Mouse (Mus musculus): ENCODE results near the gene Adipor1.
"Not testable (repeated sequence)": the region's sequence is repeated elsewhere in the genome, so short reads cannot be mapped to it uniquely, and the experiment has no call there.

Gene Adipor1

DNA sequence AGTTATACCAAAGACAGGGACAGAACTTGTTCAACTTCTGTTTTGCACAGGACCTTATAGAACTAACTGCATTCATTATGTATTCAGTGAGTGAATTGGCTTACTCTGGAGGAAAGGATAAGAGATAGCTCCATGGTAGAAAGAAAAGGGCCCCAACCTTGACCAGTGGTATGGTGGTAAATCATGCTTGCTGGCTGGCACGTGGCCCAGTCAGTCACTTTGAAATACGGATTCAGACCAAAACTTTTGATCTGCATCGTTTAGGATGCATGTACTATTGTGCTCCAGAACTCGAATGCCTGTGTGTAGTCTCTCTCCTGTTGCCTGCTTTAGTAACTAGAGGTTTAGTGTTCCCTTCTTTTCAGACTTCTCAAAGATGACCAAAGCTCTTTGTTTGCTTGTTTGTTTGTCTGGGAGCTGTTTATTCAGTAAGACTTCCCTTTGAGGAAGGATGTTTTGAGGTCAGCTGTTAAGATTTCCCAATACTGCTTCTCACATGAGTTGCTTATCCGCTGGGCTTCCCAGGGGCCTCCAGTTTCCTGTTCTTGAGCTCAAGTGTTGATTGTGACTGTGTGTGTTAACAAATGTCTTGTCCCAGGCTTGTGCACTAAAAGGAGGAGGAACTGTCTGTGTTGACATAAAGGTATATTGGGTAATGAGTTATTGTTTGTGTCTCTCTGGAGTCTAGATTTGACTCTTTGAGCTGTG is 4.7 kb downstream of the Adipor1 start:
- in situ Hi-C loops (cut with MboI), result no loop called here

GRCm38 (mm10) chr1:134423911-134424310 is 8.7 kb downstream of the Adipor1 start:
- in situ Hi-C loops (cut with MboI), result no loop called here

DNA sequence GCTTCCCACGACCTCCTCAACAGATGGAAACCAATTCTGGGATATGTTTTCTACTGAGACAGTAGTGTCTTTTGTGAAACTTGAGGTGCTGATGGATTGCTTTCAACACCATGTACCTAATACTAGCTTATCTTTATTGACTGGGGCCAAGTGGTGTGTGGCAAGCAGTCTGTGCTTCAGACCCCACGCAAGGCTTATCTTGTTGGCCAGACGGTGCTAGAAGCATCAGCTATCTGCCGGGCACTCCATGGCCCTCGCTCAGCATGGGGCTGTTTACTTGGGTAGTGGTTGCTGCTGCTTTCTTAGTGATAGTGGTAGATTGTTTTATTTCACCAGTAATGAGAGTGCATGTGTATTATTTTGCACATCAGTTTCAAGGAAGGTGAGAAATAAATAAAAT is 11.1 kb downstream of the Adipor1 start:
- in situ Hi-C loops (cut with MboI), result no loop called here

- in situ Hi-C loops (cut with MboI), result no loop called here
These were observed 17.8 kb downstream of the Adipor1 start for GRCm38 (mm10) chr1:134433002-134433401.

DNA sequence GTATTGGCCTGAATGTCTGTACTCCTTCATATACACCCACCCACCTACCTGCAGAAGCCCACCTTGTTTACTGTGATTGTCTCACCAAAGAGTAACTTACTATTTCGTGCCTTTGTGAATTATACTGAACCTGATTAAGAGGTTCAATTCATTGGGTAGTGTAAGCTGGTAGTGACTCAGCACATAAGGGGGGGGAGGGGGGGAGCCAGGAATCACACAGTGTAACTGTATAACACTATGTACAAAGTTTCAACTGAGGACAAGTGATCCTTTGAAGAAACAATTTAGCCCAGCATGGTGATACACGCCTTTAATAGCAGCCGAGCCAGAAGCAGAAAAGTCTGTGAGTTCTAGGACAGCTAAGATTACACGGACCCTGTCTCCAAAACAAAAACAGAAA is 18.3 kb downstream of the Adipor1 start:
- in situ Hi-C loops (cut with MboI), result no loop called here

DNA sequence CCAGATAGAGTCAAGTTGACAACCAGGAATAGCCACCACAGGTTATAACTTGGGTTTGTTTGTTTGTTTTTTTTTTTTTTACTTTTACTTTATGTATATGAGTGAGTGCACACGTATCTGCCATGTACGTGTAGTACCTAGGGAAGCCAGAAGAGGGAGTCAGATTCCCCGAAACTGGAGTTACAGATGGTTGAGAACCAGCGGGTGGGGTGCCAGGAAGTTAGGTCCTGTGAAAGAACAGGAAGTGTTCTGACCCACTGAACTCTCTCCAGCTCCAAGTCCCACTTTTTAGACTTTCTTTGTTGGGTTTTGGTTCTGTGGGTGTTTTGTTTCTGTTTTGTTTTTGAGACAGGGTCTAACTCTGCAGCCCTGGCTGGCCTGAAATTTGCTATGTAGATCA is 20.2 kb downstream of the Adipor1 start:
- in situ Hi-C loops (cut with MboI), result no loop called here

GRCm38 (mm10) chr1:134440437-134440836 is 25.3 kb downstream of the Adipor1 start:
- in situ Hi-C loops (cut with MboI), result no loop called here

DNA sequence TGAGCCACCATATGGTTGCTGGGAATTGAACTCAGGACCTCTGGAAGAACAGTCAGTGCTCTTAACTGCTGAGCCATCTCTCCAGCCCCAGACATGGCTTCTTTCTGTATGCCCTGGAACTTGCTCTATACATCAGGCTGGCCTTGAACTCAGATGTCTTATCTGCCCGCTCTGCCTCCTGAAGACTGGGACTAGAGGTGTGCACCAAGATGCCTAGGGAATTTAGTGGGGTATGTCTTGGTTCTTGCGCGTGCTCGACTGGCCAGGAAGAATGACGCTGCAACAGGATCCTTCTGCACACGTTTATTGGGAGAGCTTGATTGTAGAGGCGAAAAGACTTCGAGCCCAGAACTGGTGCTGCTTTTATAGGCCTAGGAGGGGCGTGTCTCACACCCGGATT is 26.6 kb downstream of the Adipor1 start:
- in situ Hi-C loops (cut with MboI), result not testable (repeated sequence)

DNA sequence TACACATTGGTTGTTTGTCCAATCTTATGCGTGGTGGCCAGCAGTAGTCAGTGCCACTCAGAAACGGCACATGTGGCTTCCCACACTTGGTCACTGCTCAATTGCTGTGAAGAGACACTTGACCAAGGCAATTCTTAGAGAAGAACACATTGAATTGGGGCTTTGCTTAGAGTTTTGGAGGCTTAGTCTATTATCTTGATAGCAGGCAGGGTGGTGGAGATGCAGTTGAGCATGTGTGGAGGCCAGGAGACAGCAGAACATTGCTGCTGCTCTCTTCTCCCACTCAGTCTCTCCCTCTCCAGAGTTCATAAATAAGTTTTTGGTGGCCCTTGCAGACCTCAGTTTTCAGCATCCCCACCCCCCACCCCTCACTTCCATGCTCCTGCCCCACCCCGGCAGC is 27.2 kb downstream of the Adipor1 start:
- in situ Hi-C loops (cut with MboI), result no loop called here

- in situ Hi-C loops (cut with MboI), result not testable (repeated sequence)
These were observed 28.1 kb downstream of the Adipor1 start for GRCm38 (mm10) chr1:134443288-134443687.

DNA sequence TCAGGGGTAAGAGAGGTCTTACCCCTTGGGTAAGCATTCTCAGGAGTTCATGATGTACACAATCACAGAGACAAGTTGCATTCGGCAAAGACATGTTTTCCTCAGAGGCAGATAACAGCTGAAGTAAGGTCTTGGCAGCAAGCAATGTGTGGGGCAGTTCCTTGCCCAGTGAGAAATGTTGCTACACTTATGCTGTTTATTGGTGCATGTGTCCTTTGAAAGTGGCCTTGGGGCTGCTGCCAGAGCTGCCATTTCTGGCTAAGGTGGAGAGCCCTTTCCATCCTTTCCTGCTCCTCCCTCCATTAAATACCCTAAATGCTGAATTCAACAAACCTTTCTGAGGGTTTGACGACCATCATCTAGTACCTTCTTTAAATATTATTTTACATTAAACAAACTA is 30.2 kb downstream of the Adipor1 start:
- in situ Hi-C loops (cut with MboI), result no loop called here

- in situ Hi-C loops (cut with MboI), result not testable (repeated sequence)
These were observed 33.4 kb downstream of the Adipor1 start for GRCm38 (mm10) chr1:134448537-134448936.

DNA sequence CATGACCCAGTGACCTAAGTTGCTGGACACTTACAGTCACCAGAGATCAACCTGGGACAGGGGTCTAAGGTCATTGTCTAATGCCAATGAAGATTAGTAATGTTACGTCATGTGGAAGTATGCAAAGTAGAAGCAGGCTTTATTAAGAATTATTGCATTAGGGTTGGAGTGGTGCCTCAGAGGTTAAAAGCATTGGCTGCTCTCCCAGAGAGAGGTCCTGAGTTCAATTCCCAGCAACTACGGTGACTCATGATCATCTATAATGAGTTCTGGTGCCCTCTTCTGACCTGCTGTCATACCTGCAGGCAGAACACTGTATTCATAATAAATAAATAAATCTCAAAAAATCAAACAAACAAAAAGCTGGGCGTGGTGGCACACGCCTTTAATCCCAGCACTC is 35.0 kb downstream of the Adipor1 start:
- in situ Hi-C loops (cut with MboI), result no loop called here

- in situ Hi-C loops (cut with MboI), result no loop called here
These were observed 35.8 kb downstream of the Adipor1 start for GRCm38 (mm10) chr1:134450986-134451385.

DNA sequence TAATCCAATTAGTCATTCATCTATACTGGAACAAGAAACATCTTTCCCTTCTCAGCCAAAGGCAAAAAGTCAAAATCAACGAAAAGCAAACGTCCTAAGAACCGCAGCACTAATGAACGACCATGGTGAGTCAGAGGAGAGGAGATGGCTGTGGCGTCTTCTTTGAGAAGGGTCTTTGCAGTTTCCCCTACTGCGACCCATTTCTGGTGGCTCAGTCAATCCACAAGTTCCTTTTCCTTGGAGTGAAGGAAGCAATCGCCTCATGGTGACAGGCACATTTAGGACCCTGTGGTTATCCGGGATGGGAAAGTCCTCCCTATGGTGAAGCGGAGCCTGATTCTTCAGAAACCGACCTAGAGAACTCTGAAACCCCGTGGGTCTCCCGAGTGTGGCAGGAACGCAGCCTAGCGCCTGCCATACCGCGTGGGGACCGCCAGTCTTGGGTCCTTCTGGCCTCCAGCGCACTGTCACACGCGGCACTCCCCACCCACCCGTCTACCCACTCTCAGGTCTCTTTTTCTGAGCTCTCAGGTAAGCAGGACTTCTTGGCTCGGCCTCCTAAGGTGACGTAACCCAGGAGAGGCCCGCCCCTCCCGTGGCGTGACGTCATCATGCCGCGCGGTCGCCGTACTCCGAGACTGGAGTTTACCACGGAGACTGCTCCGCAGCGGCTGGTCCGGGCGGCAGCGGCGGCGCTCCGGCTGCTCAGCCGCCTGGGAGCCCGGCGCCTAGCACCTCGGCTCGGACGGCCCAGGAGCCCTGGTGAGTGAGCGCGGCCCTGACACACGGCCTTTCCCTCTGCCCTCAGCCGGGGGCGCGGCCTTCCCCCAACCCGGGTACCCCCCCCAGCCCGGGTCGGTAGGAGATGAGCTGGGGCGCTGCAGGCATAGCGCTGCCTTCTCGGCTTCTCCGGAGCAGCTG is 40.0 kb downstream of the Adipor1 start, which contains the start of gene Klhl12:
Klhl12 (plus strand) TSS at position 628 of the 921 bp plus-strand sequence.
- in situ Hi-C loops (cut with MboI), result no loop called here

DNA sequence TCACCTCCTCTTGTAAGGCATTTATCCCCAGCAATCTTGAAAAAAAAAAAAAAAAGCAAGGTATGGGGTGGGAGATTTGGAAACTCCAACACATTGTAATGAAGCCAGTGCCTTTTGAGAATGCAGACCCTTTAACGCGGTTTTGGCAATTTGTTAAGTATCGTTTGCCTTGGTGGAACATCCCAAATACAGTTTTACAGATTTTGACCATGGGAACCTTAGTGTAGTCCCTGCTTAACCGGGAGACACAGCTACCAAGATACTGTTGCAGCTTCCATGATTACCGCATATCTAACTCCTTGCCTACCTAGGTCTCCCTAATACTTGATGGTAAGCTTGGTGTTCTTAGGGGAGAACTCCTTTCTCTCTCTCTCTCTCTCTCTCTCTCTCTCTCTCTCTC is 40.9 kb downstream of the Adipor1 start:
- in situ Hi-C loops (cut with MboI), result no loop called here

GRCm38 (mm10) chr1:134458139-134458727 is 43.1 kb downstream of the Adipor1 start:
- in situ Hi-C loops (cut with MboI), result no loop called here

DNA sequence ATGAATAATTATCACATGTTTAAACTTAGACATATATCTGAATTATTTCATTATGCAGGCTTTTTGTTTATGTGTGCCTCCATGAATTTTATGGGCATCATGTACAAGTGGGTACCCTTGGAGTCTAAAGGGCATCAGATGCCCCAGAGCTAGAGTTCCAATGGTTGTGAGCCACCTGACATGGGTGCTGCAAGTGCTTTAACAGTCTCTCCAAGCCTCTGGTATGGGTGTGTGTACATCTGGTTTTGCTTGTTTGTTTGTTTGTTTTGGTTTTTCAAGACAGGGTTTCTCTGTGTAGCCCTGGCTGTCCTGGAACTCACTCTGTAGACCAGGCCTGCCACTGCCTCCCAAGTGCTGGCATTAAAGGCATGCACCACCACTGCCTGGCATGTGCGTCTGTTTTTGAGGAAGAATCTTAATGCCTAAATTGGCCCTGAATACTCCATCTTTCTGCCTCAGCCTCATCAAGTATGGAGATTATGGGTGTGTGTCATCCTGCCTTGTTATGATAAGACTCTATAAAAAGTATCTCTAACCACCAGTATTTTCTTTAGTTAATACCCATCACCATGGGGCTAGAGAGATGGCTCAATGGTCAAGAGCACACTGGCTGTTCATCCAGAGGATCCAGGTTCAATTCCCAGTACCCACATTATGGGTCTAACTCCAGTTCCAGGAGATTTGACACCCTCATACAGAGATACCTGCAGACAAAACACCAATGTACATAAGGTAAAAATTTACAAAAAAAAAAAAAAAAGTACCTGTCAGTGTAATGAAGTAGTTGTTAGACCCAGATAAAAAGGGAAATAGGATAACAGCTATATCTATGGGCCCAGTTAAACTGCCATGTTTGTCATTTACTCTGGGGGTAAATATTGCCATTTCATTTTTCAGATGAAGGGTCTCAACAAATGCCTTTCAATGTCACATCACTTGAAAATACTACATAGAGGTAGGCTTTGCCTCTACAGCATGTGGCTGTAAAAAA is 45.4 kb downstream of the Adipor1 start:
- in situ Hi-C loops (cut with MboI), result no loop called here

Data from mature B cell (primary cell).